Mouse (Mus musculus): ENCODE measurements around the gene Ripor3. TPM values are rescaled to one million over a fixed set of nuclear protein-coding genes. Genes with fewer than 3 reads are reported as not detected.

The Ripor3 gene
- polyA plus RNA-seq, 1 experiment from 2014 or later, result 0.15 TPM

DNA sequence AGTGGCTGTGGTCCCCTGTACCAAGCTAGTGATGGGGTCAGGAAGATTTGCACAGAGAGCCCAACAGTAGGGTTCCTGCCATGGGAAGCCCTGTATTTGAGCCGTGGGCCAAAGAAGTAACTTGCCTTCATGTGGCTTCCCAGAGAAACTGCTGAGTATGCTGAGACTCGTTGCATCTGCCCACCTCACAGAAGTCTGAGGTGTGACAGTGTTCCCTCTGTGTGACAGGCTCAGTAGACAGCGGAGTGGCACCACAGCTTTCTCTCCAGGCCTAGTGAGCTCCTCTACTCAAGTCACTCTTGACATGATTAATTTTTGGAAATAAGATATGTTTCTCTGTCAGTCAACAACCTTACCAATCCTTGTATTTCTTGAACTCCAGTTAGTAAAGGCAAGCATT lies 71.6 kb downstream of the Ripor3 start:
- H3K9me3 ChIP-seq, result no peaks in the 10 kb centered on the region
- H3K36me3 ChIP-seq, result peaks cover 4% of the 10 kb centered on the region; the same call in 1 of the 2 replicates
- no peak overlapping the region for H3K27ac ChIP-seq
- no peak overlapping the region for H3K4me3 ChIP-seq (replicated peaks)
- 89% methylated on average over 3 of the region's 3 CpGs for WGBS
- H3K4me2 ChIP-seq (replicated peaks), result no peak overlapping the region
- peaks cover 88% of the 10 kb centered on the region for H3K4me1 ChIP-seq (replicated peaks)
- no peak for ATAC-seq
- no peak overlapping the region; the same call in 1 of the 2 replicates for H3K9ac ChIP-seq (replicated peaks)
- no peaks in the 10 kb centered on the region for H3K27me3 ChIP-seq

DNA sequence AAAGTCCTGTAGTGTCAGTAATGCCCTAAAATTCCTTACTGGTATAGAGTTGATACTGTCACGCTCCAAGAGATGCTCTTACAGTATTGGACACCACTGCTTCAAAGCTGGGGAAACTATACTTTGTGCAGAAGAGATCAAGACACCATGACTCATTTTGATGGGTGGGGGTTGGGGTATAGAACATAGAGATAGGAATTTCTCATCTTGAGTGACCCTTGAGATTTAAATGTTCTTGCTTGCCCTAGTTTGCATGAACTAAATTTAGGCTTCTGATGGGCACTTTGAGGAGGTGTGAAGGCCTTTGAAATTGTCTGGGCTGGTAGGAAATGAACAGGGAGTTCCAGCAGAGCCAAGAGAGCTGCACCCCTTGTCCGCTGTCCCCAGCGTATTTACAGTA lies 74.5 kb downstream of the Ripor3 start:
- H3K9ac ChIP-seq (replicated peaks), result 0 out of 2 replicates have a peak overlapping the region, but pooled peaks have one; percentile 7
- 77% methylated on average over 3 of the region's 3 CpGs for WGBS
- peaks cover 74% of the 10 kb centered on the region for H3K4me1 ChIP-seq (replicated peaks)
- peaks cover 4% of the 10 kb centered on the region; the same call in 1 of the 2 replicates for H3K36me3 ChIP-seq
- H3K27ac ChIP-seq, result no peak overlapping the region
- no peak overlapping the region for H3K4me3 ChIP-seq (replicated peaks)
- no peaks in the 10 kb centered on the region for H3K9me3 ChIP-seq
- ATAC-seq, result no peak
- peak overlapping the region; percentile 10; the same call in 1 of the 2 replicates for H3K4me2 ChIP-seq (replicated peaks)
- no peaks in the 10 kb centered on the region for H3K27me3 ChIP-seq

DNA sequence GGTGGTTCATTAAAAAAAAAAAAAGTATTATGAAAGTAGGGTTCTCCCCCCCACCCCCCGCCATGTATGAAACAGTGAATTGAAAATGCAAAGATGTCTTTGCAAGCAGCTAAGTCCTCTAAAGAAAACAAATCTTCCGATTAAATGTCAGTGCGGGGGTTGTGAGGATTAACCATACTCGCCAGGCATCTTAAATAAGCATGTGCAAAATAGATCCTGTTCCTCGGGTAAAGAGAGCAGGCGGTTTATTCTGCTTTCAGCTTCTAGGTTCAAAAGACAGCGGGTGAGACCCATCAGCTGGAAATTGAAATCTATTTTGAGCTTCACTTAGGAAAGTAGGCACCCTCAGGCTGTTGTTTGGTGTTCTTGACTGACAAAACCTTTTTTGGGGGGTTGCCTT lies 77.0 kb downstream of the Ripor3 start:
- 8% methylated on average over 7 of the region's 7 CpGs for WGBS

DNA sequence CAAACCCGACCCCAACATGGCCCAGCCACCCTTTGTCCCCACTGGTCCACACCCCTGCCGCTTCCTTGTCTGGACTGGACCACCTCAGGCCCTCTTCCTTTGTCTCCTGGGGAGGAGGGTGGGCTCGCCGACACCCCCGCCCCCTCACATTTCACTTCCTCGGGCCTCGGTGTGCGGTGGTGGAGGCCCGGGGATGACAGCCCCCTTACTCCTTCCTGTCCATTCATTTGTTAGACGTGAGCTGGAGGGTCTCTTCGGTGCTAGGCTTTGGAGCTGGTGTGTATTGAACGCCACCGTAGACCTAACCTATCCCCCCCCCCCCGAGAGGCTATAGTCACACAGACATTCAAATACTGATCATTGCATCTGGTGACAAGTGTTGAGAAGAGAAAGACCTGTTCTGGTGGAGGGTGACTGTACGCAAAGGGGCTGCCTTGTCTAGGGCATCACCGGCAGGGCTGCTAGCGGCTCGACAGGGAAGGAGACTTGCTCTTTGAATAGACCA lies 77.6 kb downstream of the Ripor3 start:
- no peaks in the 10 kb centered on the region for H3K9me3 ChIP-seq
- no peaks in the 10 kb centered on the region for H3K27me3 ChIP-seq
- peak overlapping the region; percentile 78 for H3K4me2 ChIP-seq (replicated peaks)
- peak overlapping the region; percentile 97 for H3K4me3 ChIP-seq (replicated peaks)
- H3K27ac ChIP-seq, result peak overlapping the region; percentile 84
- peak; percentile 43 for ATAC-seq
- H3K36me3 ChIP-seq, result peaks cover 4% of the 10 kb centered on the region; the same call in 1 of the 2 replicates
- WGBS, result under 1% methylated on average over 18 of the region's 18 CpGs
- peaks cover 48% of the 10 kb centered on the region for H3K4me1 ChIP-seq (replicated peaks)
- H3K9ac ChIP-seq (replicated peaks), result peak overlapping the region; percentile 93

More for the DNA sequence above, 77.0 kb downstream of the Ripor3 start:
- H3K4me3 ChIP-seq (replicated peaks), result peak overlapping the region; percentile 97
- H3K4me1 ChIP-seq (replicated peaks), result peaks cover 48% of the 10 kb centered on the region
- peaks cover 4% of the 10 kb centered on the region; the same call in 1 of the 2 replicates for H3K36me3 ChIP-seq
- H3K4me2 ChIP-seq (replicated peaks), result peak overlapping the region; percentile 78
- peak overlapping the region; percentile 84 for H3K27ac ChIP-seq
- ATAC-seq, result no peak
- no peaks in the 10 kb centered on the region for H3K9me3 ChIP-seq
- H3K27me3 ChIP-seq, result no peaks in the 10 kb centered on the region
- H3K9ac ChIP-seq (replicated peaks), result peak overlapping the region; percentile 93

DNA sequence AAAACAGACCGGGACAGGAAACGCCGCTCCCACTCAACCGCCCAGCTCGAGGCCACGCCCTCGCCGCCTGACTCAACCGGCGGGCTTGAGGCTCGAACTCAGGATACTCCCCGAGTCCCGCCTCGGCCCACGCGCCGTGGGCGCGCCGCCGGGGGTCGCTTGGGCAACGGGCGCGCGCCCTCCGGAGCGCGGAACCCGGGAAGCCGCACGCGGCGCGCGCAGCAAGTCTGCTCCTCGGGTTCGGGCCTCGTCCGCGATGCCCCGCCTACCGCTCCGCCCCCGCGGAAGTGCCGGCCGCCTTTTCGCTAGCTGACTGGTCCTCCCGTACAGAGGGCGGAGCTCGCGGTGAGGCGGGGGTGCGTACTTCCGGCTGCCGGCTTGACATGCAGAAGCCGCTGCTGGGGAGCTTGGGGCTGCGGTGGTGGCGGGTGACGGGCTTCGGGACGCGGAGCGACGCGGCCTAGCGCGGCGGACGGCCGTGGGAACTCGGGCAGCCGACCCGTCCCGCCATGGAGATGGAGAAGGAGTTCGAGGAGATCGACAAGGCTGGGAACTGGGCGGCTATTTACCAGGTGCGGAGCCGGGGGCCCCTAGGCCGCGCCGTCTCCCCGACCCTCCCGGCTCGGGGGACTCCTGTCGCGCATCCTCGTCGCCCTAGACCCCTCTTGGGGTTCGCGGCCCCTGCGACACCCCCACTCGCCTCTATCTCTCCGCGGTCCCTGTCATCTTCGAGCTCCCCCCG lies 78.3 kb downstream of the Ripor3 start, which contains the start of gene Ptpn1:
Gene Ptpn1 (plus strand): TSS at position 73 of the 742 bp plus-strand sequence.
- H3K9ac ChIP-seq (replicated peaks), result peak within 1 kb of the TSS; percentile 93
- H3K36me3 ChIP-seq, result peaks cover 4% of the 10 kb centered on the region; the same call in 1 of the 2 replicates
- no peaks in the 10 kb centered on the region for H3K9me3 ChIP-seq
- peak; percentile 97 for ATAC-seq
- peak within 1 kb of the TSS; percentile 78 for H3K4me2 ChIP-seq (replicated peaks)
- peaks cover 45% of the 10 kb centered on the region for H3K4me1 ChIP-seq (replicated peaks)
- H3K27me3 ChIP-seq, result no peaks in the 10 kb centered on the region
- WGBS, result under 1% methylated on average over 83 of the region's 99 CpGs
- peak within 1 kb of the TSS; percentile 97 for H3K4me3 ChIP-seq (replicated peaks)
- peak within 1 kb of the TSS; percentile 84 for H3K27ac ChIP-seq

DNA sequence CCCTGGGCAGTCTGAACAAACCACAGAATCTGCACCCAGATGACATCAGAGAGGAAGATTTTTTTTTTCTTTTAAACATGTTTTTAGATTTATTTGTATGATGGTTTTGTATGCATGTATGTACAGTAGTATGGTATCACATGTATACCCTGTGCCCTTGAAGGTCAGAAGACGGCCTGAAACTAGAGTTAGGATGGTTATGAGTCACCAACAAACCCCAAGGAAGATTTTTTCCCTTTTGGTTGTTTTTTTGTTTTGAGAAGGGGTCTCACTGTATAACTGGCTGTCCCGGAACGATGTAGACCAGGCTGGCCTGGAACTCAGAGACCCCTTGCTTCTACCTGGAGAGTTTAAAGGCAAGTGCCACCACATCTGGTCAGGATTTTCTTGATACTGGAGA lies 79.4 kb downstream of the Ripor3 start:
- no peak for ATAC-seq
- H3K4me1 ChIP-seq (replicated peaks), result peaks cover 33% of the 10 kb centered on the region
- no peak overlapping the region; the same call in 1 of the 2 replicates for H3K4me3 ChIP-seq (replicated peaks)
- 96% methylated on average over 3 of the region's 3 CpGs for WGBS
- H3K4me2 ChIP-seq (replicated peaks), result peak overlapping the region; percentile 78; the same call in 1 of the 2 replicates
- no peak overlapping the region for H3K27ac ChIP-seq
- H3K9ac ChIP-seq (replicated peaks), result no peak overlapping the region
- peaks cover 4% of the 10 kb centered on the region; the same call in 1 of the 2 replicates for H3K36me3 ChIP-seq
- no peaks in the 10 kb centered on the region for H3K27me3 ChIP-seq
- no peaks in the 10 kb centered on the region for H3K9me3 ChIP-seq

Other genes with a start within 250 kb of the Ripor3 start
- 102 and 105 TPM in 2 replicates for gene Ptpn1, start 78.6 kb downstream of the Ripor3 start, polyA plus RNA-seq (2015; fragmentation: Nextera tagmentation; extraction: Ambion mirVana)
- gene Pard6b, start 70.4 kb upstream of the Ripor3 start, polyA plus RNA-seq (2015; fragmentation: Nextera tagmentation; extraction: Ambion mirVana), result 7.0 and 7.9 TPM in 2 replicates
- 2.5 and 5.1 TPM in 2 replicates for gene Adnp, start 196.5 kb upstream of the Ripor3 start, polyA plus RNA-seq (2015; fragmentation: Nextera tagmentation; extraction: Ambion mirVana)
- gene Gm20716, start 219.7 kb upstream of the Ripor3 start, polyA plus RNA-seq (2015; fragmentation: Nextera tagmentation; extraction: Ambion mirVana), result 29.1 and 29.4 TPM in 2 replicates
- gene Dpm1, start 220.0 kb upstream of the Ripor3 start, polyA plus RNA-seq (2015; fragmentation: Nextera tagmentation; extraction: Ambion mirVana), result 68.0 and 71.8 TPM in 2 replicates
- gene Mocs3, start 220.0 kb upstream of the Ripor3 start, polyA plus RNA-seq (2015; fragmentation: Nextera tagmentation; extraction: Ambion mirVana), result 6.0 and 8.7 TPM in 2 replicates